In the genomic region with DNA sequence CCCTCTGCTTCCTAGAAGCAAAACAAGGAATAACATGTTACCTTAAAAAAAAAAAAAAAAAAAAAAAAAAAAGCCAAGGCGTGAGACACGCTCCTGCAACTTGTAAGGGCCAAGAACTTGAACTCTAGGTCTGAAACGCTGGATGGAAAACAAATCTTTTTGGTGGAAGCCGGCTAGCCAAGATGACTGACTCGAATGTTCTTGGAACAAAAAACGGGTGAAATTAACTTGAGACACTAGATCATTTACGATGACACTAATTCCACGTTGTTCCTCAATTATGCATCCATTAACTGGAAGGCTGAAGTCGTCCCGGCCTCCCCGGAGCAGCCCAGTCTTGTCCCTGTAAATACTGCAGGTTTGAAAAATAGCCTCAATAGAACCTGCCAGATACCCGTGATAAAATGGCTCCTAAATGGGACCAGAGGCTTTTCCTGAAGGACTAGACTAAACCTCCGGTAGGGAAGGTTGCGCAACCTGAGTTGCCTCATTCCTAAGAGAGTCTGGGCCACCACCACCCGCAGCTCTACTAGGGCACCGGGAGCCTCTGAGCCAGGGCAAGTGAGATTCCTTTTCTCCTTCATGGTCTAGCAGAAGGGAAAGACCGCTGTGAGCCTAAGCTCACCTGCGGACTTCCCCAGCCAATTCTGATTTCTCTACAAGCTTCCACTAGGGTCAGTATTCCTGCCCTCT, we compare ENCODE assay signal across 8 mouse cellular contexts. TPM values are rescaled to one million over a fixed set of nuclear protein-coding genes. Genes with fewer than 3 reads are reported as not detected.
A peak's percentile ranks its signal among the peaks of the same experiment; 100 is the strongest.
DNase-seq lines count a peak whose midpoint lies in the region; ATAC-seq lines count a peak whose summit lies in the region.

No protein-coding gene starts in this region.

- DNase-seq in adrenal gland, adult 8-10 months = peak; percentile 35
- no peak for DNase-seq in adrenal gland, postnatal 4 days (ENCODE audit: low spot score in 2 of 2)
- DNase-seq in urinary bladder, postnatal 14 days (ENCODE audit: low spot score) = peak; percentile 16
- no peak for DNase-seq in urinary bladder, adult 2 months (ENCODE audit: low spot score)
- no peak for DNase-seq in thymus, postnatal 25 days
- no peak for DNase-seq in B cell, adult 2 months
- no peak for DNase-seq in frontal cortex, postnatal 10 days (ENCODE audit: low spot score in 2 of 2)

- H3K27ac ChIP-seq in liver, embryonic 12.5 days = no peak overlapping the region

- no peaks in the 10 kb centered on the region for H3K36me3 ChIP-seq in liver, embryonic 12.5 days

- H3K4me2 ChIP-seq in liver, embryonic 12.5 days = 0 out of 2 replicates have a peak overlapping the region, but pooled peaks have one; percentile 63

- H3K9me3 ChIP-seq in liver, embryonic 12.5 days (replicated peaks) = no peaks in the 10 kb centered on the region

- ATAC-seq in liver, embryonic 12.5 days = no peak

- H3K9ac ChIP-seq in liver, embryonic 12.5 days = no peak overlapping the region

- 3% methylated on average over 18 of the region's 18 CpGs for WGBS in liver, embryonic 12.5 days (ENCODE audit: insufficient replicate concordance)

- no peak overlapping the region for H3K4me3 ChIP-seq in liver, embryonic 12.5 days

- peaks cover 14% of the 10 kb centered on the region; the same call in 1 of the 2 replicates for H3K4me1 ChIP-seq in liver, embryonic 12.5 days

- peaks cover 88% of the 10 kb centered on the region for H3K27me3 ChIP-seq in liver, embryonic 12.5 days (replicated peaks)

RNA-seq across cellular contexts. Expression of gene Flt1, which starts 1.0 kb away (rescaled TPM):
- total RNA-seq in adrenal gland, adult 8-10 months (2022) = 10 to 100 TPM; 53.9 to 96.3 (median 78.7) TPM
- total RNA-seq in adrenal gland, postnatal 4 days (2021) = 10 to 100 TPM; 31.5 TPM
- 9.1 and 13.5 TPM in 2 replicates for polyA plus RNA-seq in urinary bladder, adult 2 months (2012; rRNA removed)
- polyA plus RNA-seq in liver, embryonic 12.5 days (2016; fragmentation: Nextera tagmentation; extraction: Ambion mirVana) = 7.6 and 8.0 TPM in 2 replicates

Comparison
In these comparisons a context has a peak if more than half of its experiments do, and no peak if none do; other contexts are left out.
1. DNase-seq: peak in adrenal gland, adult 8-10 months (single experiment) and urinary bladder, postnatal 14 days (single experiment); none in adrenal gland, postnatal 4 days (0 of 2), urinary bladder, adult 2 months (single experiment), thymus, postnatal 25 days (single experiment), B cell, adult 2 months (0 of 2) and frontal cortex, postnatal 10 days (0 of 2).